Mouse (Mus musculus) hindbrain, embryonic 15.5 days (tissue): ENCODE measurements around the gene Pabpn1l. TPM values are rescaled to one million over a fixed set of nuclear protein-coding genes. Genes with fewer than 3 reads are reported as not detected.
"Not testable (repeated sequence)": the region's sequence is repeated elsewhere in the genome, so short reads cannot be mapped to it uniquely, and the experiment has no call there.

Experiments
- ATAC-seq: fragments of 200-750 bp; cut with Nextera tagmentation; 2 replicates; pipeline ENCODE4 v1.8.0; 2017; ENCODE audit warnings: low read depth, moderate number of reproducible peaks, moderate TSS enrichment; ENCODE audit not compliant: low FRiP score
- H3K27ac ChIP-seq: fragments of 300-500 bp; sonication (generic); replicated peaks from 2 replicates; pipeline ENCODE4 v1.5.1; 2015; ENCODE audit warnings: mild to moderate bottlenecking, inconsistent platforms
- H3K27me3 ChIP-seq: fragments of 300-500 bp; sonication (generic); 2 replicates; pipeline ENCODE4 v1.6.1; 2015; ENCODE audit warnings: control low read depth, inconsistent platforms
- H3K36me3 ChIP-seq: fragments of 300-500 bp; sonication (generic); 2 replicates; pipeline ENCODE4 v1.6.1; 2015; ENCODE audit warnings: control low read depth, inconsistent platforms
- H3K4me1 ChIP-seq: fragments of 300-500 bp; sonication (generic); replicated peaks from 2 replicates; pipeline ENCODE4 v1.6.1; 2015; ENCODE audit warnings: control low read depth, inconsistent platforms
- H3K4me2 ChIP-seq: fragments of 300-500 bp; sonication (generic); 2 replicates; pipeline ENCODE4 v1.6.1; 2015; ENCODE audit warnings: moderate library complexity, mild to moderate bottlenecking, inconsistent platforms
- H3K4me3 ChIP-seq: fragments of 300-500 bp; sonication (generic); 2 replicates; pipeline ENCODE4 v1.5.1; 2015; ENCODE audit warnings: mild to moderate bottlenecking, inconsistent platforms
- H3K9ac ChIP-seq: fragments of 300-500 bp; sonication (generic); 2 replicates; pipeline ENCODE4 v1.6.1; 2015; ENCODE audit warnings: inconsistent platforms
- H3K9me3 ChIP-seq: fragments of 300-500 bp; sonication (generic); 2 replicates; pipeline ENCODE4 v1.6.1; 2016; ENCODE audit warnings: control low read depth, inconsistent platforms
- WGBS: fragments of 180-500 bp; shearing (Covaris S2); methylation state at CpG from one replicate; pipeline ENCODE4 v1.1.7; 2015; 5-methylcytosine and 5-hydroxymethylcytosine counted together
- polyA plus RNA-seq: library from polyadenylated mRNA; unstranded; fragments of >200 nt; fragmentation: Nextera tagmentation; extraction: Ambion mirVana; gene quantifications from 2 replicates; pipeline ENCODE4 v1.2.1, GENCODE M21; 2015

Pabpn1l gene
- polyA plus RNA-seq, 1 experiment from 2014 or later, result not detected

GRCm38 (mm10) chr8:122584981-122585380, 37.6 kb downstream of the Pabpn1l start:
- Histone ChIP-seq H3K9me3 (no peaks in the 10 kb centered on the region), H3K4me3 (no peak overlapping the region), H3K27ac (no peak overlapping the region), H3K36me3 (no peaks in the 10 kb centered on the region), H3K9ac (no peak overlapping the region), H3K27me3 (no peaks in the 10 kb centered on the region), H3K4me2 (no peak overlapping the region), H3K4me1 (0 out of 2 replicates have a peak, but pooled peaks cover 2% of the 10 kb centered on the region)
- no peak for ATAC-seq
- WGBS, result 82% methylated on average over 9 of the region's 9 CpGs

DNA sequence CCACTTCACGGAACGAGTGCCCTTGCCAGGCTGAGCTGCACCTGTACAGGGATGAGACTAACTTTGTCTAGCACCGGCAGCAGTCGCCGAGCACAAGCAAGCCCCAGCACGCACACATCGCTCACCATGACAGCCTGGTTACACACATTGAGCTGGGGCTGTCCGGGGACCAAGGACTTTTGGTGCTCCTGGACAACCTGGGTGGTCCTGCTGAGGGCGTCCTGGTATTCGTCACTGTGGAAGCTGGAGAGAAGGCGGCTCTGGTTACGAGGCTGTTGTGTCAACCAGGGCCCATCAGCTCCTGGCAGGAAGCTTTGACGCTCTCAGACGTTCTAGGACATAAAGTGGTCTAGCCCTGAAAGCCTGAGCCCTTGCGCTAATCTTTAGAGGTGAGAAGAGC, 41.6 kb downstream of the Pabpn1l start:
- no peak for ATAC-seq
- no peak overlapping the region for H3K4me3 ChIP-seq
- no peaks in the 10 kb centered on the region for H3K36me3 ChIP-seq
- WGBS, result 75% methylated on average over 13 of the region's 15 CpGs
- no peak overlapping the region for H3K4me2 ChIP-seq
- H3K4me1 ChIP-seq, result peaks cover 9% of the 10 kb centered on the region
- H3K9me3 ChIP-seq, result no peaks in the 10 kb centered on the region
- H3K27me3 ChIP-seq, result no peaks in the 10 kb centered on the region
- H3K27ac ChIP-seq, result no peak overlapping the region
- no peak overlapping the region for H3K9ac ChIP-seq

DNA sequence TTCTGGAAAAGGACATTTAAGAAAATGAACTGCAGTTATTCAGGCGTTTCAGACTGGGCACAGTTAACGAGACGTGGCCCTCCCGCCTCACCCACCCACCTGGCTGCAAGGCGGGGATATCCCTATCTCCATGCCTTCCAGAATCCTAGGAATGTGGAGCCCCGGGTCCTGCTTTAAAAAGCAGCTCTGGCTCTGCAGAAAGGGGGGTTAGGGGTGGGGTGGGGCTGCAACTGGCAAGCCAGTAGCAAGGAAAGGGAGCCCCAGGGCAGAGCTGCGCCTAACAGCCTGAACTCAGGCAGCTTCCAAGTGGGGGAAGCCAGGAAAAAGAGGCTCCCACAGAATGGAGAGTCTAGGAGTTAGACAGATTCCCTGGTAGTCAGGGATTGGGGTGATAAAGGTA, 43.3 kb downstream of the Pabpn1l start:
- no peaks in the 10 kb centered on the region for H3K9me3 ChIP-seq
- 0 out of 2 replicates have a peak, but pooled peaks cover 4% of the 10 kb centered on the region for H3K36me3 ChIP-seq
- WGBS, result 47% methylated on average over 7 of the region's 7 CpGs
- no peak for ATAC-seq
- no peak overlapping the region for H3K4me3 ChIP-seq
- H3K9ac ChIP-seq, result no peak overlapping the region
- H3K4me2 ChIP-seq, result no peak overlapping the region
- H3K27me3 ChIP-seq, result no peaks in the 10 kb centered on the region
- H3K4me1 ChIP-seq, result peaks cover 26% of the 10 kb centered on the region
- H3K27ac ChIP-seq, result no peak overlapping the region

DNA sequence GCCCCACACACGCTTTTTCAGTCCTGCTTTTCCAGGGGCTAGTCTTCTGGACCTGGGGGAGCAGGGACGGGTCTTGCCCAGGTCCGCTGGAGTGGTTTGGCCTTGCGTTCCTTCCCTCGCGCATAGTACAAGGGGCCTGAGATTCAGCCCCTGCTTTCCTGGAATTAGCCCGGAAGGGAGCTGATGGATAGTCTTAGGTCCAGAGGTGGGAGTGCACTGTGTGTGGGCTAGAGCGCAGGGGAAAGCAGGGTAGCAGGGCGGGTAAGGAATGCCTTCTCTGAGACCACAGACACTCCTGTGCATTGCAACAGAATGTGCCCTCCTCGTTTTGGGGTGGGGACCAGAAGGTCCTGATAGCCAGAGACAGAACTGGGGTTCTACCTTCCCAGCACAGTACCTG, 45.4 kb downstream of the Pabpn1l start:
- WGBS, result 46% methylated on average over 10 of the region's 10 CpGs
- Histone ChIP-seq H3K4me1 (peaks cover 36% of the 10 kb centered on the region), H3K4me3 (peak overlapping the region; percentile 60), H3K9ac (peak overlapping the region; percentile 70), H3K36me3 (0 out of 2 replicates have a peak, but pooled peaks cover 6% of the 10 kb centered on the region), H3K27me3 (no peaks in the 10 kb centered on the region), H3K27ac (peak overlapping the region; percentile 74), H3K4me2 (peak overlapping the region; percentile 76), H3K9me3 (no peaks in the 10 kb centered on the region)
- peak; percentile 24; the same call in 1 of the 2 replicates for ATAC-seq

DNA sequence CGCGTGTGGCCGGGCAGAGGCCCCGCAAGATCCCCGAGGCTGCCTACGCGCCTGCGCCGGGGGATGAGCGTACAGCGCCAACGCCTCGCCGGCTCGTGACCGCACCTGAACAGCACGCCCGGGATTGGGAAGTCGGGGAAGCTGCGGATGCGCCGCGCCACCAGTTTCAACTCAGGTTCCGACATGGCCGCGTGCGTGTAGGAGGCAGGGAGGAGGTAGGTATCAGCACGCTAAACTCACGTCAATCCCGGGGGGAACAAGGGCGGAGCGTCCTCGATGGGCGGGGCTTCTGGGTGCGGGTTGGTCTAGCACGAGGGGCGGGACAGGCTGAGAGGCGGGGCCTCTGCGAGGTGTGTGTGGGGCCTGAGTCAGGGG, 45.9 kb downstream of the Pabpn1l start, which contains the start of gene Aprt:
Gene Aprt, minus strand, starts transcription at position 262 of the 375 bp plus-strand sequence.
- Histone ChIP-seq H3K9ac (peak within 1 kb of the TSS; percentile 70), H3K36me3 (0 out of 2 replicates have a peak, but pooled peaks cover 6% of the 10 kb centered on the region), H3K4me2 (peak within 1 kb of the TSS; percentile 76), H3K4me1 (peaks cover 36% of the 10 kb centered on the region), H3K27ac (peak within 1 kb of the TSS; percentile 74), H3K4me3 (peak within 1 kb of the TSS; percentile 60), H3K9me3 (no peaks in the 10 kb centered on the region), H3K27me3 (no peaks in the 10 kb centered on the region)
- 0% methylated on average over 39 of the region's 39 CpGs for WGBS
- ATAC-seq, result peak; percentile 95

DNA sequence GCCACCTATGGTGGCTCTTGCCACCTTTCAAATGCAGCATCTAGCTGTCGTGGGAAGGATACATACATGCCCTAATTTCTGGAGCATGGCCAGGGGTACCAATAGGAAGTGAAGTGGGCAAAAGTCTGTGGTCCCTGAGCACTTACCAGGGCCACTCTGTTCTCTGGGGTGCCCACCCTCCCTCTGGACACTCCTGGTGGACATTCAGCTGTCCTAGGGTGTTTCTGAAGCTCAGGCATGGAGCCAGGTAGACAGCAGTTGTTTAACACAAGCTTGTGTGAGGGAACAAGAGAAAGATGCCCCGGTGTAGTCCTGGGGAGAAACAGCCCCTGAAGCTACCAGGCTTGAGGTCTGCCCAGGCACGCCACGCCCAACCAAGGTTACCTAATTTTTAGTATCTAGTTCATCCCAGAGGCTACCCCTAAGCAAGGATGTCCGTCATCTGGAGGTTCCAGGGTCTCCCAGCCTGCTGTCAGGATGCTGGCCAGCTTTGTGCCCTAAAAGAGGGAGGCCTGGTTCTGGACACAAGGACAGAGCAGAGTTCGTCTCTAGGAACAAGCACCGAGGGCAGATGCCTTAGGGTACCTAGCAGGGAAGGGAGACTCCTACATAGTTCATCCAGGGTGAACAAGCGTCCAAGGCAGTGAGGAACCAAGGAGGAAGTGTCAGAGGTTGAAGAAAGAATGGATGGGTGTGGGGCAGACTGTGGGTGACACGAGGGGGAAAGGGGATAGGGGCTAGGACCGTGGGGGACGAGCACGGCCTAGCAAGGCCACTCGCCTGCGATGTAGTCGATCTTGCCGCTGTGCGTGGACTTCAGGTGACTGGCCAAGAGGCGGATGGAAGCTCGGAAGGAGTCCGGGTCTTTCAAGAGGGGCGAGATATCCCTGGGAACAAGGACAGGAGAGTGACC, 46.5 kb downstream of the Pabpn1l start:
- WGBS, result 19% methylated on average over 21 of the region's 21 CpGs
- ATAC-seq, result peak; percentile 46

GRCm38 (mm10) chr8:122575286-122575685, 47.3 kb downstream of the Pabpn1l start:
- Histone ChIP-seq H3K27ac (no peak overlapping the region), H3K9me3 (no peaks in the 10 kb centered on the region), H3K9ac (no peak overlapping the region), H3K36me3 (0 out of 2 replicates have a peak, but pooled peaks cover 6% of the 10 kb centered on the region), H3K4me1 (peaks cover 36% of the 10 kb centered on the region), H3K4me2 (peak overlapping the region; percentile 76), H3K4me3 (peak overlapping the region; percentile 14; the same call in 1 of the 2 replicates), H3K27me3 (no peaks in the 10 kb centered on the region)
- 76% methylated on average over 8 of the region's 8 CpGs for WGBS
- no peak for ATAC-seq

More for the DNA sequence above, 46.5 kb downstream of the Pabpn1l start:
- Histone ChIP-seq H3K9me3 (no peaks in the 10 kb centered on the region), H3K9ac (peak overlapping the region; percentile 70), H3K4me3 (peak overlapping the region; percentile 60), H3K36me3 (0 out of 2 replicates have a peak, but pooled peaks cover 6% of the 10 kb centered on the region), H3K27ac (peak overlapping the region; percentile 74), H3K4me2 (peak overlapping the region; percentile 76), H3K4me1 (peaks cover 36% of the 10 kb centered on the region), H3K27me3 (no peaks in the 10 kb centered on the region)

GRCm38 (mm10) chr8:122574667-122575251, 47.8 kb downstream of the Pabpn1l start:
- peak overlapping the region; percentile 76 for H3K4me2 ChIP-seq
- no peak overlapping the region for H3K9ac ChIP-seq
- H3K36me3 ChIP-seq, result 0 out of 2 replicates have a peak, but pooled peaks cover 6% of the 10 kb centered on the region
- no peaks in the 10 kb centered on the region for H3K27me3 ChIP-seq
- H3K9me3 ChIP-seq, result no peaks in the 10 kb centered on the region
- ATAC-seq, result no peak
- WGBS, result 54% methylated on average over 10 of the region's 10 CpGs
- H3K4me3 ChIP-seq, result 0 out of 2 replicates have a peak overlapping the region, but pooled peaks have one; percentile 14
- H3K4me1 ChIP-seq, result peaks cover 36% of the 10 kb centered on the region
- no peak overlapping the region for H3K27ac ChIP-seq

DNA sequence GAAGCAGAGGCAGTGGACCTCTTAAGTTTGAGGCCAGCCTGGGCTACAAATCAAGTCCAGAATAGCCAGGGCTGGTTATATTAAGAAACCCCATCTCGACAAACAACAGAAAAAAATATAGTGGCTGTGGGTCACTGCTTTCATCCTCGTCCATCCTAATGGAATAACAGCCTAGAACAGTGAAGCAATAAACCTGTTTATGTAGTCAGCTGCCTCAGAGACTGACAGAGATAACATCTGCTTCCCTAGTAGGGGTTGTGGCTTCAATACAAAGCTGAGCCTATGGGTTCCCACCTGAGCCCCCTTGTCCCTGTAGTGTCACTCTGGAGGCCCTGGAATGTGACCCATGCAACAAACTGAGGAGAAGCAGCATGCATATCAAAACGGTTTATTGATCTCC, 48.3 kb downstream of the Pabpn1l start:
- Histone ChIP-seq H3K9ac (no peak overlapping the region), H3K9me3 (no peaks in the 10 kb centered on the region), H3K4me2 (peak overlapping the region; percentile 76; the same call in 1 of the 2 replicates), H3K4me1 (peaks cover 39% of the 10 kb centered on the region), H3K36me3 (0 out of 2 replicates have a peak, but pooled peaks cover 6% of the 10 kb centered on the region), H3K27ac (no peak overlapping the region), H3K27me3 (no peaks in the 10 kb centered on the region), H3K4me3 (no peak overlapping the region)
- no peak for ATAC-seq
- WGBS, result 63% methylated on average over 3 of the region's 3 CpGs

GRCm38 (mm10) chr8:122573577-122573976, 49.0 kb downstream of the Pabpn1l start:
- no peak for ATAC-seq
- H3K4me2 ChIP-seq, result no peak overlapping the region
- H3K36me3 ChIP-seq, result 0 out of 2 replicates have a peak, but pooled peaks cover 6% of the 10 kb centered on the region
- H3K4me3 ChIP-seq, result no peak overlapping the region
- no peak overlapping the region for H3K27ac ChIP-seq
- H3K4me1 ChIP-seq, result peaks cover 46% of the 10 kb centered on the region
- no peaks in the 10 kb centered on the region for H3K27me3 ChIP-seq
- H3K9me3 ChIP-seq, result no peaks in the 10 kb centered on the region
- WGBS, result 51% methylated on average over 9 of the region's 9 CpGs
- no peak overlapping the region for H3K9ac ChIP-seq

DNA sequence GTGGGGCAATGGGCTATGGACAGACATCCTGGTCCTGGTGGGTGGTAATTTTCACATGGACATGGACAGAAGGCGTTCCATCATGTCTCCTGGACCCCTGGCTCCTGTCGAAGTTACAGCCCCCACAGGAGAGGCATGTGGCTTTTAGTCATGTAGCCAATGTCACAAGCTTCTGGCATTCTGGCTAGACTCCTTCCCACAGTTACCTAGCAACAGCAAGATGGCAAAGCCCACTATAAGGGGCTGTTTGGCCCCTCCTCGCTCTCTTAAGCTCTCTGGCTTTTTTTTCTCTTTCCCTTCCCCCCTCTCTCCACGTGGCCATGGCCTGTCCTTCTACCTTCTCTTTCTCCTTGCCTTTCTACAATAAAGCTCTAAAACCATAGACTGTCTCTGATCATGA, 49.4 kb downstream of the Pabpn1l start:
- H3K27ac ChIP-seq, H3K4me2 ChIP-seq, H3K9me3 ChIP-seq, H3K4me3 ChIP-seq, H3K36me3 ChIP-seq, H3K27me3 ChIP-seq, H3K9ac ChIP-seq, ATAC-seq: not testable (repeated sequence)
- H3K4me1 ChIP-seq, result peaks cover 50% of the 10 kb centered on the region
- 22% methylated on average over 4 of the region's 4 CpGs for WGBS

DNA sequence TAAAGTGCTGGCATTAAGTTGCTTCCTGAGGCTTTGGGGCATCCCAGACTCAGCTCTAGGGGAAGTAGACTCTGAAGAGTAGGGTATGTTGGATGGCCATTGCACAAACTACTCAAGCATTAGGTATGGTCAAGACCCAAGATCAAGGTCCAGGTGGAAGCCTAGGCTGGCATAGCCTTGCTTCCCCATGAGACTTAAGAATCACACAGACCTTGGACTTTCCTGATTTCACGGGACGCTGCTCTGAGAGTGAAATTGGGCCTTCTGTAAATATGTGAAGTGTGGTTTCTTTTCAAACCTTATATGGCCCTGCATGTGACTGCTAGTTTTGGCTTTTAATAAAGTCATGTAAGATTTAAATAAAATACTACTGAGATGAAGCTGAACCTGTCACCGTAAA, 49.8 kb downstream of the Pabpn1l start:
- 89% methylated on average over 3 of the region's 3 CpGs for WGBS
- no peak overlapping the region for H3K27ac ChIP-seq
- 0 out of 2 replicates have a peak, but pooled peaks cover 6% of the 10 kb centered on the region for H3K36me3 ChIP-seq
- H3K4me1 ChIP-seq, result peaks cover 51% of the 10 kb centered on the region
- H3K27me3 ChIP-seq, result no peaks in the 10 kb centered on the region
- no peak overlapping the region for H3K4me2 ChIP-seq
- no peak overlapping the region for H3K4me3 ChIP-seq
- no peak for ATAC-seq
- H3K9ac ChIP-seq, result no peak overlapping the region
- H3K9me3 ChIP-seq, result no peaks in the 10 kb centered on the region
